In the genomic region with DNA sequence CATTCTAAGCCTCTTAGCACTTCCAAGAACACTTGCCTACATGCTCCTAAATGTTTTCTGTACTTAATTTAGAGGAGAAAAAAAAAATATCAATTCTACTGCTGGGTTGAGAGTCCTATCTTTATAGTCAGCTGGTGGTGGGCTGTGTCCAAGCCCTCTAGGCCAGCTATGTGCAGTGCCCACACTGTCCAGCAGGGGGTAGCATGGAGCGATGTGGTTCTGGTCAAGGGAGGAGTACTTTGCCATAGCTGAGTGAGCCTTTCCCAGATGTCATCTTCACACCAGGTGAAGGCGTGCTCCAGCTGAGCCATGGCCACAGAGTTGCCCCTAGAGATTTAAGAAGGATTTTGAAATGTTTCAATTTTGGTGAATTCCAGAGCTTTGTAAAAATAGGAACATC, we compare ENCODE assay signal across 10 mouse cellular contexts. TPM values are rescaled to one million over a fixed set of nuclear protein-coding genes. Genes with fewer than 3 reads are reported as not detected.
DNase-seq lines count a peak whose midpoint lies in the region; ATAC-seq lines count a peak whose summit lies in the region.
"Had no signal": no experiment of that assay in that cellular context is flagged by ENCODE, and none has a peak within 500 bp of the region (broad histone marks: within the 10 kb centered on the region; RNA-seq: fewer than 3 reads in every experiment).

No protein-coding gene starts in this region.

- ATAC-seq in liver, embryonic 16.5 days (ENCODE audit: low read depth) = 0 out of 2 replicates have a peak, but pooled peaks have one; percentile 30

- no peaks in the 10 kb centered on the region for H3K9me3 ChIP-seq in liver, embryonic 16.5 days (replicated peaks; ENCODE audit: control insufficient read depth, low read length)
- H3K9me3 ChIP-seq: embryonic facial prominence, embryonic 15.5 days; liver, embryonic 15.5 days had no signal

- 25% methylated on average over 2 of the region's 2 CpGs for WGBS in liver, embryonic 16.5 days (ENCODE audit: insufficient replicate concordance)

- H3K27ac ChIP-seq in liver, embryonic 16.5 days (ENCODE audit: low read length) = no peak overlapping the region
- H3K27ac ChIP-seq: embryonic facial prominence, embryonic 15.5 days; liver, embryonic 15.5 days had no signal

- no peak overlapping the region for H3K4me3 ChIP-seq in liver, embryonic 16.5 days (ENCODE audit: low read depth, low read length)
- H3K4me3 ChIP-seq: embryonic facial prominence, embryonic 15.5 days; liver, embryonic 15.5 days had no signal

- peak; percentile 60 for DNase-seq in layer of hippocampus, adult 11-12 months (ENCODE audit: low spot score)
- DNase-seq in layer of hippocampus, adult 9-11 months = no peak
- peak; percentile 69 for DNase-seq in NIH3T3 (ENCODE audit: low read depth)
- DNase-seq in cerebellum, postnatal 25 days = peak; percentile 48 to 72
- peak; percentile 73 for DNase-seq in heart, adult 8-10 months (ENCODE audit: low spot score)
- DNase-seq in right cerebral cortex, postnatal 25 days = peak; percentile 11
- peak; percentile 75 for DNase-seq in urinary bladder, postnatal 25 days (ENCODE audit: low spot score)

- H3K4me2 ChIP-seq in liver, embryonic 16.5 days (ENCODE audit: low read depth, low read length) = no peak overlapping the region
- H3K4me2 ChIP-seq: embryonic facial prominence, embryonic 15.5 days; liver, embryonic 15.5 days had no signal

- H3K4me1 ChIP-seq in liver, embryonic 16.5 days (ENCODE audit: control insufficient read depth, low read depth, low read length) = peaks cover 4% of the 10 kb centered on the region
- H3K4me1 ChIP-seq: embryonic facial prominence, embryonic 15.5 days had no signal

- no peaks in the 10 kb centered on the region for H3K27me3 ChIP-seq in liver, embryonic 16.5 days (ENCODE audit: control insufficient read depth, insufficient read depth, low read depth, low read length)
- H3K27me3 ChIP-seq: embryonic facial prominence, embryonic 15.5 days; liver, embryonic 15.5 days had no signal

- no peak overlapping the region for H3K9ac ChIP-seq in liver, embryonic 16.5 days (ENCODE audit: low read depth, low read length)
- H3K9ac ChIP-seq: embryonic facial prominence, embryonic 15.5 days; liver, embryonic 15.5 days had no signal

- no peaks in the 10 kb centered on the region for H3K36me3 ChIP-seq in liver, embryonic 16.5 days (ENCODE audit: control insufficient read depth, insufficient read depth)
- H3K36me3 ChIP-seq: liver, embryonic 15.5 days had no signal

RNA-seq across cellular contexts. Expression of a gene that starts 21.7 kb away (rescaled TPM):
- total RNA-seq in heart, adult 8-10 months (2022) = 10 to 100 TPM; 42.8 to 47.4 (median 43.5) TPM
- 15.1 and 16.0 TPM in 2 replicates for polyA plus RNA-seq in liver, embryonic 16.5 days (2015; fragmentation: Nextera tagmentation; extraction: Ambion mirVana)

RNA-seq across cellular contexts. Expression of a gene that starts 30.9 kb away (rescaled TPM):
- 10 to 100 TPM in 1 of 4 experiments, 1 to 10 TPM in 3; 6.6 to 12.9 (median 8.8) TPM for total RNA-seq in heart, adult 8-10 months (2022)
- polyA plus RNA-seq in liver, embryonic 16.5 days (2015; fragmentation: Nextera tagmentation; extraction: Ambion mirVana) = 0.80 and 0.86 TPM in 2 replicates
